Mouse (Mus musculus): ENCODE measurements around the gene Gse1.
A peak's percentile ranks its signal among the peaks of the same experiment; 100 is the strongest.

Gse1 gene

GRCm38 (mm10) chr8:120448131-120448530 is 219.9 kb downstream of the Gse1 start:
- DNase-seq (ENCODE audit: low read depth, low spot score): no peak

GRCm38 (mm10) chr8:120449139-120449538 is 220.9 kb downstream of the Gse1 start:
- DNase-seq (ENCODE audit: low read depth, low spot score): peak; percentile 46

DNA sequence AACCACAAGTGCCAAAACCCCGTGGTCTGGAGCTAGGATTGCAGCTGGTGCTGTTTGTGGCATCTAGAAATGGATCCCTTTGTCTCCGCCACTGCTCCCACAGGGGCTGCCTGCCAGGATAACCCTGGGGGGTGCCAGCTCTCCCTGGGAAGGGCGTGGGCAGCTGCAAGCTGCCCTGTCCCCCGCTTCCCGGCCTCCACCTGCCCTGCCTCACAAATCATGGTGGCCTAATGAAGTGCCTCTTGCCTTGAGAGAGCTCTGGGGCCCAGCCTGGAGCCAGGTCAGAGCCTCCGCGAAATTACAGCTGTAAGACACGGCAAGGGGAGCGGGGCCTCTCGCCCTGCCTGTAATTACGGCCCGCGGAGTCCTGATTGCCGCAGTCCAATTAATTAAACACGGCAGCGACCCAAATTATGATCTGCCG is 221.4 kb downstream of the Gse1 start:
- peak; percentile 78 for DNase-seq (ENCODE audit: low read depth, low spot score)

- no peak for DNase-seq (ENCODE audit: low read depth, low spot score)
Measured at GRCm38 (mm10) chr8:120452111-120452510, 223.9 kb downstream of the Gse1 start.

DNA sequence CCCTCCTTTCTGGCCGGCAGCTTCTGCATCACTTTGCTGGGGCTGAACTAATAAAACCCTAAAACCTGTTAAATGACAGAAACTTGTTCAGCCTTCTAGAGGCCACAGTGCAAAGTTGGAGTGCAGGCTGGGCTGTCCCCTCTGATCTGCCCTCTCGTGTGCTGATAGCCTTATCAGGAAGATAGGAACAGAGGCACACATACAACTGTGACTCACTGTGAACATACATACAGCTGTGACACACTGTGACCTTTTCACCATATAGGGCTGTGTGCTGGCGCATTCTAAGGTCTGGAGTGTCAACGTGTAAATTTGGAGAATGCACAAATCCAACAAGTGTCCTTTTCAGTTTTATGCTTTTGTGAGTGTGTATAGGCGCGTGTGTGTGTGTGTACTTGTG is 226.1 kb downstream of the Gse1 start:
- no peak for DNase-seq (ENCODE audit: low read depth, low spot score)

DNA sequence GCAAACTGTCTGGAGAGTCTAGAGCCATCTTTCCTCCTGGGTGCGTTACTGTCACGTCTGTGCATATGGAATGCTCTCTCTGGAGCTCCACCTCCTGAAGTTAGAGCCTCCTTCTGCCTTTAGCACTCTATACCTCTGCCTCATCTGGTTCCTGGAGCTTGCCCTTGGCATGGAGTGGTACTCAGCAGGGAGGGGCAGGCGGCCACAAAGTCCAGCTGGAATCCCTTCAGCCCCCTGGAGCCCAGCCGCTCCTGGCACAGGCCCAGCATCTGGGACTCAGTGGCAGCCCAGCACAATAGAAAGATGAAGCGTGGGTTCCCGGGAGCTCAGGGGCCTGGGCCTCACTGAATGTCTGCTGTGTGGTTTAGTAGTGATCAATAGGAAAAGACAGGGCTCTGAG is 232.1 kb downstream of the Gse1 start:
- DNase-seq (ENCODE audit: low read depth, low spot score): no peak

DNA sequence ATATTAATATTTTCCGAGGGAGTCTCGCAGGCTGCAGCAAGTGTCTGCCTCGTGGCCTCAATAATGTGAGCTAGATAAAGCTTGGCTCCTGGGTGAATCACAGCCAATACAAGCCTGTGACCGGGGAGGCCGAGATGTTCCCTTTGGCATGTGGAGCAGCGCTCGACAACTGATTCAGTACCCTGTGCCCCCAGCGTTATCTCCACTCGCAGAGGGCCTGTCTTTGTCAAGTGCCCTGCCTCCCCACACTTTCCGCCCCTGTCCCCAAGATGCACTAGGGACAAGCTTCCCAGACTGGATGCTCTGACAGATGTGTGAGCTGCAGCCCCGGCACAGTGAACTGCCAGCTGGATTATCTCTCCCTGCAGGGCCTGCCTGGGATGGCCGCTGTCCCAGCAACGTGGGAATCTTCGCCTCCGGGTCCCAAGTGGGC is 233.9 kb downstream of the Gse1 start:
- DNase-seq (ENCODE audit: low read depth, low spot score): no peak

DNA sequence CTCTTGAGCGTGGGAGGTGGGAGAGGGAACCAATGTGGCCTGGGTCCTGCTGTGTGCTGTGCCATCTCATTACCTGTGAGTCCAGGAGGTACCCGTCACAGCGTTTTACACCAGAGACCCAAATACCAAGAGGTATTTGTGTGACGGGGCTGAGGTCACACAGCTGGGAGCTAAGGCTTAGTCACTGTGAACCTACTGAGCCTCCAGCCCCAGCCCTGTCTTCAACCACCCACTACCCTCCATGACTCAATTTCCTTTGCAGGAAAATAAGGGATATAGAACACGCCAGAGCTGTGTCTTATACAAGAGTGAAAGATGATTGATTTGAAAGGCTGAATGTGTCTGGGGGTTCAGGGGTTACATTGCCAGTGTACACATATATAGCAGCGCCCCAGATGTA is 234.4 kb downstream of the Gse1 start:
- no peak for DNase-seq (ENCODE audit: low read depth, low spot score)

DNA sequence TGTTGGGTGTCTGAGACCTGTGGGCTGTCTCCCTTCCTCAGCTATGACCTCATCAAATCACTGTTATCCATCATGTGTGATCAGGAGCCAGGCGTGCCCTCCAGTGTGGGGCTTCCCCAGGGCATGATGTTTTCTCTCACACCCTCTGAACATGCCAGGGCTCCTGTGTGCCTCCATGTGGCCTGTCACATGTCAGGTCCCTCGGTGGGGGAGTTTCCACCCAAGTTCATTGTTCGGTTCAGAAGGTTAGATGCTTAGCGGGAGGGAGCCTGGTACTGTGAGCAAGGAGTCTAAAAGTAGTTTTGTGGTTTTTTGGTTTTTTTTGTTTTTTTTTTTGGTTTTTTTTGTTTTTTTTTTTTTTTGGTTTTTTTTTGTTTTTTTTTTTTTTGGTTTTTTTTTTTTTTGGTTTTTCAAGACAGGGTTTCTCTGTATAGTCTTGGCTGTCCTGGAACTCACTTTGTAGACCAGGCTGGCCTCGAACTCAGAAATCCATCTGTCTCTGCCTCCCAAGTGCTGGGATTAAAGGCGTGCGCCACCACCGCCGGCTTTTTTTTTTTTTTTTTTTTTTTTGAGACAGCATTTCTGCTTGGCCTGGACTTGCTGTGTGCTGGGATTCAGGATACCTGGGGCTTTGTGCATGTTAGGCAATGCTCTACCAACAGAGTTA is 235.8 kb downstream of the Gse1 start:
- DNase-seq (ENCODE audit: low read depth, low spot score): no peak

DNA sequence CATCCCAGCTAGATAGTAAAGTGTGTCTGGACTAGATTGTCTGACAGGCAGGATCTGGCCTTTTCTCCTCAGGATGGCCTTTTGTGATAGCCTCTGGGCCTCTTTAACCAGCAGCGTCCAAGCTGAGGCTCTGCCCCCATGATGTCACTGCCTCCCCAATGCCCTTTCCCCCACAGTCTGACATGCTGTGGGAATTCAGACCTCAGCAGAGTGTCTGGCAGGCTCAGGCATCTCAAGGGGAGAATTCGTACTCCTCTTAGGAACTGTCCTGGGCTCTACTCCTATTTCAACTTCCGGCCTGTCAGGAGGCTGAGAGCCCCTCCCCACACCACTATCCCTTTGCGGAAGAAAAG is 236.3 kb downstream of the Gse1 start:
- DNase-seq (ENCODE audit: low read depth, low spot score): no peak

DNA sequence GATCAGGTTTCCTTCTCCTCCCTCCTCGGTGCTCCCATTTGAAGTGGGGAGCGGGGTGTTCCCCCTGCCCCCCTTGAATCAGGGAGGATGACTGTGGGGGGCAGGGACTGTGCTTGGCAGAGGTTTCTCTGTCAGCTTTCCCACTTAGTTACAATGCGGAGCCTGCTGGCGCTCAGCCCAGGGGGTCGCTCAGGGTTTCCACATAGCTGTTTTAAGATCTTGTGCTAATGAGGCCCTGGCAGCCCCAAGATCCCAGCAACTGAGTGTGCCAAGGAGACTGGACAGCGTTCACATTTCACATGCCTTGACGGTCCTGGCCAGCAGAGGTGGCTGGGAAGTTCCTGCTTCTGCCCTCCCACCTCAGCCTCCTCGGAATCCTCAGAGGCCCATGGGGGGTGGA is 237.5 kb downstream of the Gse1 start:
- DNase-seq (ENCODE audit: low read depth, low spot score): no peak

DNA sequence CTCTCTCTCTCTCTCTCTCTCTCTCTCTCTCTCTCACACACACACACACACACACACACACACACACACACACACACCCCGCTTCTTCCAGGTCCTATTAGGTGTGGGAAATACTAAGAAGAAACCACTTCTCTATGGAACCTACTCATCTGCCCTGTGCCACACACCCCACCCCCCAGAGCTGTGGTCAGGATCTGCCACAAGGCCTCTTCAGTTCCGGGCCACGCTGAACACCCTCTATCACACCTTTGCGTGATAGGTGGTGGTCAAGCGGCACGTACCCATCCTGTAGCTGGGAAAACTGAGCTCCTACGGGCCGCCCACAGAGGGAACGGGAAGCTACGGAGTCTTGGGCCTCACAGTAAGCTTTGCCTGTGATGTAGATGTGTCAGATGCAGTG is 238.0 kb downstream of the Gse1 start:
- no peak for DNase-seq (ENCODE audit: low read depth, low spot score)

DNA sequence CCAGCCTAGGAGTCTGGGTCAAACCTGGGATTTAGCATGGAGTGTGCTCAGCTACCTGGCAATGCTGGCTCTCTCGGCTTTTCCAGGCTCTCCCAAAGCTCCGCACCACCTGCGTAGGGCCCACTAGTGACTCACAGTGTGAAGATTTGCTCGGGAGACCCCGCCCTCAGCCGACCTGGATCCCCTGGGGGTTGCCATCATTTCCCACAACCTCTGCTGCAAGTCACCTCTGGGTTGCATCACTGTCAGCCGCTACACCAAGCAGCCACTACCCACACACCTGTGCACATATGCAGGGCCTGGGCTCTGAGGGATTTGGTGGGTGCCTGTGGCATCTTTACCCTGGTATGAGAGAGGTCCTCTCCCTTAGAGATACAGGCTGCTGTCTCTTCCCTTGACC is 239.3 kb downstream of the Gse1 start:
- no peak for DNase-seq (ENCODE audit: low read depth, low spot score)

DNA sequence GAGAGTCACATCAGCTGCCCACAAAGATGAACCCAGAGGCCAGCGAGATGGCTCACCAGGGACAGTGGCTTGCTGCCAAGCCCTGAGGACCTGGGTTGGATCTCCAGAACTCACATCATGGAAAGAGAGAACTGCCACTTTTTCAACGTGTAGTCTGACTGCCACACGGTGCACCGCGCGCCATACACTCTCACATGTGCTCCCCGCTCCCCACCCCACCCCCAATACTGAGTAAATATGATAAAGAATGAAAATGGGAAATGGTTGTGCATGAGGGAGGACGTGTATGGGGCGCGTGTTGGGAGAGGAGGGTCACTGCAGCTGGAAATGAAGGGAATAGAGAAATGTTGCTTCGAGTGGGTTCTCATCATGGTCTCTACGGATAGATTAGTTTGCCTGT is 241.9 kb downstream of the Gse1 start:
- DNase-seq (ENCODE audit: low read depth, low spot score): no peak

GRCm38 (mm10) chr8:120471166-120471565 is 242.9 kb downstream of the Gse1 start:
- no peak for DNase-seq (ENCODE audit: low read depth, low spot score)

GRCm38 (mm10) chr8:120471752-120472151 is 243.5 kb downstream of the Gse1 start:
- DNase-seq (ENCODE audit: low read depth, low spot score): no peak

DNA sequence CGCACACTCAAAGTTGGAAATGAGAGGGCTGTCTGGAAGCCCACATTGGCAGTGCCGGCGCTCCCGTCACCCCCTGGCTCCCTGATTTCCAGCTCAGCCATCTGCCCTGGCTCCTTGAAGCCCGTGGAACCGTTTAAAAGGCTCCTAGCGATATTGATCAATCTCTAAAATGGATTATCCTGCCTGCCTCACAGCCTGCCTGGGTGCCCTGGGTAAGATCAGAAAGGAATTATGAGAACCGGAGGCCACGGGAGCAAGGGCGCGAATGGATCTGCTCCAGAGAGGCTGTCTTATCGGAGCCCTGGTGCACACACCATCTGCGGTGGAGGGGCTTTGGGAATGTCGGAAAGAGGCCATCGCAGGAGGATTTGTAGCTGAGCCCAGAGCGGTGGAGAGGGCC is 244.0 kb downstream of the Gse1 start:
- no peak for DNase-seq (ENCODE audit: low read depth, low spot score)

DNA sequence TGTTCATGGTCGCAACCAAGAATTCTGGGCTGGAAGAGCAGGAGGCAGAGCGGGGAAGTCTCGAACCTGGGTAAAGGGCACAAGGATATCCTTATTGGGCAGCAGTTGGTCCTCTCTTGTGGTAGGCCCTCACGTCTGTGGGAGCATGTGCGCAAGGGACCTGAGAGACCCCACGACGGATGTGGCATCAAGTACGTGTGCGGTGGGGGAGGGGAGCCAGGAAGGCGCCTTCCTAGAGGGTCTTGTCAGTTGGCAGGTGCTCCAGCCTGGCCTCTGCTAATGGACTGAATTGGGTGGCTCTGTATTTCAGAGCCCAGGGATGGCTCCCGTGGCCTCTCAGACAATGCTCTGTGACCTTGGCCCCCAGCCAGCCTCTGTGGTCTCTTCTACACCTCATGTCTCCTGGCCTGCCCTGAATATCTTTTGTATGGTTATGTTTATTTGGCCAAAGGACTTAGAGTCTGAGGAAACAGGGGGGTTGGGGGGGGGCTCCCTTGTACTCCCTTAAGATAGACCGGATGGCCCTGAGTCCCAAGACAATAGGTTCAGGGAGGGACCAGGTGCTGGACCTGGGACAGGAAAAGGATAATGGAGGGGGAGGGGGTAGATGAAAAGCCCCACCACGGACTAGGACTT is 245.6 kb downstream of the Gse1 start:
- no peak for DNase-seq (ENCODE audit: low read depth, low spot score)

DNA sequence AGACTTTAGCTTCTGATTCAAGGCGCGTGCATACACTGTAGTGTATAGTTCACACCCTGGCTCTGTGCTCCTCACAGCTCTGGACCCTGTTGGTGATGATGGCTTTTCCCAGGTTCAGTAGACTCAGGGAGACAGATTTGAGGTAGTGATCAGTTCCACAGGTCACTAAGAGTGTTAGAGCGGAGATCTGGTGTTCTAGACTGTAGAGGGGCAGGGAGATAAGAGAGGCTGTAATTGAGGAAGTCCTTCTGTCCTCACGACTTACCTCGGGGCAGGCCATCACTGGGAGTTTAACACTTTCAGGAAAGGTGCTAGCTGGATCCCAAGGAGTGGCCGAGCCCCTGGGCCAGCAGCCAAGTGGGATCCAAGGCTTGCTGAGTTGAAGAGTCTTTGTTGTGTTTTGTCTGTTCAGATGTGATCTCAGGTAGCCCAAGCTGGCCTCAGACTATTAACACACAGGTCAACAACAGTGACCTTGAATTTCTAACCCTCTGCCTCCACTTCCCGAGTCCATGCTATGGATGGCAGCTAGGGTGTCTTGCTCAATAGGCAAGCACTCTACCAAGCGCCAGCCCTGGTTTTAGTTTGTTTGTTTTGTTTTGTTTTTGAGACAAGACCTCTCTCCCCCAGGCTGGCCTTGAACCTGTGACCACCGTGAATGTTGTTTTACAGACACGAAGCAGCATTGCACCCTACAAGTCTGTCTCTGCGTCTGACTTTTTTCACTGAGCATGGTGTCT is 246.4 kb downstream of the Gse1 start:
- no peak for DNase-seq (ENCODE audit: low read depth, low spot score)

- DNase-seq (ENCODE audit: low read depth, low spot score): no peak
Measured at GRCm38 (mm10) chr8:120475462-120476201, 247.4 kb downstream of the Gse1 start.

- DNase-seq (ENCODE audit: low read depth, low spot score): no peak
Measured at GRCm38 (mm10) chr8:120476711-120477575, 248.7 kb downstream of the Gse1 start.
